Mouse (Mus musculus) forebrain, embryonic 10.5 days (tissue): ENCODE data around the gene Mycs. TPM values are rescaled to one million over a fixed set of nuclear protein-coding genes. Genes with fewer than 3 reads are reported as not detected.
A peak's percentile ranks its signal among the peaks of the same experiment; 100 is the strongest.

Experiments used
- DNase-seq: peaks from one replicate; pipeline ENCODE4 v3.0.0-alpha.2; 2017; ENCODE audit warnings: low spot score; ENCODE audit errors: extremely low spot score
- H3K27ac ChIP-seq: fragments of 300-500 bp; sonication (generic); 2 replicates; pipeline ENCODE4 v1.5.1; 2016; ENCODE audit warnings: mild to moderate bottlenecking
- H3K27me3 ChIP-seq: fragments of 300-500 bp; sonication (generic); 2 replicates; pipeline ENCODE4 v1.6.1; 2016; ENCODE audit warnings: mild to moderate bottlenecking; ENCODE audit not compliant: poor library complexity, severe bottlenecking
- H3K36me3 ChIP-seq: fragments of 300-500 bp; sonication (generic); replicated peaks from 2 replicates; pipeline ENCODE4 v1.6.1; 2016; ENCODE audit warnings: mild to moderate bottlenecking, moderate library complexity
- H3K4me1 ChIP-seq: fragments of 300-500 bp; sonication (generic); 2 replicates; pipeline ENCODE4 v1.6.1; 2016
- H3K4me3 ChIP-seq: fragments of 300-500 bp; sonication (generic); 2 replicates; pipeline ENCODE4 v1.5.1; 2016; ENCODE audit warnings: mild to moderate bottlenecking, moderate library complexity
- H3K9me3 ChIP-seq: fragments of 300-500 bp; sonication (generic); 2 replicates; pipeline ENCODE4 v1.6.1; 2016; ENCODE audit warnings: mild to moderate bottlenecking, moderate library complexity
- WGBS: fragments of 180-500 bp; shearing (Covaris S2); methylation state at CpG from one replicate; pipeline ENCODE4 v1.1.7; 2016; 5-methylcytosine and 5-hydroxymethylcytosine counted together
- polyA plus RNA-seq: library from polyadenylated mRNA; unstranded; fragments of >200 nt; fragmentation: Nextera tagmentation; extraction: Ambion mirVana; gene quantifications from 2 replicates; pipeline ENCODE4 v1.2.1, GENCODE M21; 2016

Gene Mycs
- polyA plus RNA-seq = not detected in 2 replicates

GRCm38 (mm10) chrX:5469165-5469564 is at the start of gene Mycs:
Gene Mycs (minus strand): TSS chrX:5469265.
- Histone ChIP-seq H3K36me3 (no peaks in the 10 kb centered on the region), H3K27me3 (peaks cover 14% of the 10 kb centered on the region), H3K27ac (no peak within 1 kb of the TSS), H3K4me1 (no peaks in the 10 kb centered on the region), H3K4me3 (peak within 1 kb of the TSS; percentile 40), H3K9me3 (peaks cover 9% of the 10 kb centered on the region; the same call in 1 of the 2 replicates)
- no peak for DNase-seq
- WGBS = 75% methylated on average over 3 of the region's 3 CpGs

- H3K36me3 ChIP-seq = no peaks in the 10 kb centered on the region
- H3K4me1 ChIP-seq = no peaks in the 10 kb centered on the region
- no peak overlapping the region for H3K27ac ChIP-seq
- no peak for DNase-seq
- peaks cover 14% of the 10 kb centered on the region for H3K27me3 ChIP-seq
- WGBS = 16% methylated on average over 24 of the region's 24 CpGs
- peaks cover 9% of the 10 kb centered on the region; the same call in 1 of the 2 replicates for H3K9me3 ChIP-seq
- H3K4me3 ChIP-seq = peak overlapping the region; percentile 40
Observed at GRCm38 (mm10) chrX:5468022-5468421, 1.0 kb downstream of the Mycs start.

Other genes starting within 250 kb of the Mycs start
- not detected in 2 replicates for gene Btbd35f7, start 199.8 kb upstream of the Mycs start, polyA plus RNA-seq